Mouse (Mus musculus) erythroblast, embryonic 14.5 days (primary cell): Measurements from ENCODE around the gene Psme2. TPM values are rescaled to one million over a fixed set of nuclear protein-coding genes. Genes with fewer than 3 reads are reported as not detected.

Source experiments
- H3K27me3 ChIP-seq: 2 replicates; pipeline ENCODE4 v1.6.1; 2012; ENCODE audit warnings: inconsistent platforms; ENCODE audit not compliant: control insufficient read depth
- H3K36me3 ChIP-seq: 2 replicates; pipeline ENCODE4 v1.6.1; 2012; ENCODE audit warnings: mild to moderate bottlenecking, inconsistent platforms; ENCODE audit not compliant: control insufficient read depth
- H3K4me1 ChIP-seq: 2 replicates; pipeline ENCODE4 v1.6.1; 2012; ENCODE audit warnings: inconsistent platforms; ENCODE audit not compliant: control insufficient read depth
- H3K4me3 ChIP-seq: replicated peaks from 2 replicates; pipeline ENCODE3; 2012; ENCODE audit warnings: moderate library complexity, mild to moderate bottlenecking, inconsistent platforms
- H3K9me3 ChIP-seq: 2 replicates; pipeline ENCODE4 v1.6.1; 2012; ENCODE audit warnings: low read length, inconsistent platforms, mixed read lengths; ENCODE audit not compliant: control insufficient read depth
- GATA1 ChIP-seq: IDR thresholded peaks from 2 replicates; pipeline ENCODE4 v1.6.1; 2012; ENCODE audit warnings: low read length, inconsistent platforms, mixed read lengths
- TAL1 ChIP-seq: IDR thresholded peaks from 3 replicates; pipeline ENCODE4 v1.6.1; 2012; ENCODE audit warnings: low read length, inconsistent platforms, mixed read lengths
- polyA plus RNA-seq: library from polyadenylated mRNA; stranded (reverse); fragments of >175 nt; gene quantifications from 2 replicates; pipeline ENCODE4 v1.2.3, GENCODE M21; 2012

Psme2 gene
- polyA plus RNA-seq, 1 experiment = 4.4 TPM

GRCm38 (mm10) chr14:55544334-55544733 lies 46.6 kb downstream of the Psme2 start:
- no peak for TF ChIP-seq TAL1
- no peak for TF ChIP-seq GATA1
- peaks cover 41% of the 10 kb centered on the region for H3K4me1 ChIP-seq
- peaks cover 77% of the 10 kb centered on the region for H3K36me3 ChIP-seq
- H3K27me3 ChIP-seq = no peaks in the 10 kb centered on the region
- H3K4me3 ChIP-seq = no peak overlapping the region
- no peaks in the 10 kb centered on the region for H3K9me3 ChIP-seq

GRCm38 (mm10) chr14:55542268-55542667 lies 48.6 kb downstream of the Psme2 start:
- Histone ChIP-seq H3K27me3 (no peaks in the 10 kb centered on the region), H3K4me3 (peak overlapping the region; percentile 5)
- TF ChIP-seq GATA1 (no peak), TAL1 (no peak)

GRCm38 (mm10) chr14:55540787-55541321 lies 50.1 kb downstream of the Psme2 start:
- TF ChIP-seq GATA1 (no peak), TAL1 (no peak)
- peaks cover 59% of the 10 kb centered on the region for H3K4me1 ChIP-seq
- H3K36me3 ChIP-seq = peaks cover 42% of the 10 kb centered on the region
- H3K4me3 ChIP-seq = peak overlapping the region; percentile 84
- H3K27me3 ChIP-seq = no peaks in the 10 kb centered on the region
- H3K9me3 ChIP-seq = no peaks in the 10 kb centered on the region

More at GRCm38 (mm10) chr14:55542268-55542667, 48.6 kb downstream of the Psme2 start:
- Histone ChIP-seq H3K9me3 (no peaks in the 10 kb centered on the region), H3K4me1 (peaks cover 46% of the 10 kb centered on the region), H3K36me3 (peaks cover 56% of the 10 kb centered on the region)

GRCm38 (mm10) chr14:55540067-55540786 lies 50.7 kb downstream of the Psme2 start, which contains the start of gene Pck2:
Gene Pck2, plus strand, starts transcription at chr14:55540266.
- H3K4me1 ChIP-seq = peaks cover 59% of the 10 kb centered on the region
- no peak for TF ChIP-seq TAL1
- no peak for TF ChIP-seq GATA1
- H3K36me3 ChIP-seq = peaks cover 36% of the 10 kb centered on the region
- peak within 1 kb of the TSS; percentile 84 for H3K4me3 ChIP-seq
- H3K9me3 ChIP-seq = no peaks in the 10 kb centered on the region
- H3K27me3 ChIP-seq = no peaks in the 10 kb centered on the region

Other genes with a start within 250 kb of the Psme2 start
- gene Dhrs4, start 112.4 kb downstream of the Psme2 start, polyA plus RNA-seq = 9.0 and 11.6 TPM in 2 replicates
- 0.03 TPM in 1 of 2 replicates, not detected in the other for gene Carmil3, start 100.5 kb downstream of the Psme2 start, polyA plus RNA-seq
- not detected in 2 replicates for gene Cpne6, start 80.7 kb downstream of the Psme2 start, polyA plus RNA-seq
- gene Nrl, start 66.1 kb downstream of the Psme2 start, polyA plus RNA-seq = 0.01 TPM in 1 of 2 replicates, not detected in the other
- 6.1 and 9.3 TPM in 2 replicates for gene Pck2, start 50.8 kb downstream of the Psme2 start, polyA plus RNA-seq
- gene Dcaf11, start 31.1 kb downstream of the Psme2 start, polyA plus RNA-seq = 3.5 and 4.3 TPM in 2 replicates
- gene A730061H03Rik, start 30.7 kb downstream of the Psme2 start, polyA plus RNA-seq = not detected in 2 replicates
- gene Fitm1, start 15.5 kb downstream of the Psme2 start, polyA plus RNA-seq = not detected in 2 replicates
- gene Psme1, start 13.0 kb downstream of the Psme2 start, polyA plus RNA-seq = 3.2 and 4.3 TPM in 2 replicates
- gene Emc9, start 5.8 kb downstream of the Psme2 start, polyA plus RNA-seq = 3.5 and 3.8 TPM in 2 replicates
- 0.86 and 1.1 TPM in 2 replicates for gene Rnf31, start 595 bp upstream of the Psme2 start, polyA plus RNA-seq
- gene Irf9, start 12.5 kb upstream of the Psme2 start, polyA plus RNA-seq = 3.3 and 4.8 TPM in 2 replicates
- 0.14 and 0.15 TPM in 2 replicates for gene Rec8, start 26.9 kb upstream of the Psme2 start, polyA plus RNA-seq
- 2.2 and 2.9 TPM in 2 replicates for gene Ipo4, start 44.8 kb upstream of the Psme2 start, polyA plus RNA-seq
- gene Gm49378, start 46.8 kb upstream of the Psme2 start, polyA plus RNA-seq = 0.01 and 0.44 TPM in 2 replicates
- gene Tm9sf1, start 52.7 kb upstream of the Psme2 start, polyA plus RNA-seq = 1.1 and 1.7 TPM in 2 replicates
- 0.05 TPM in 1 of 2 replicates, not detected in the other for gene Tssk4, start 59.1 kb upstream of the Psme2 start, polyA plus RNA-seq
- gene Mdp1, start 69.4 kb upstream of the Psme2 start, polyA plus RNA-seq = 1.0 and 1.4 TPM in 2 replicates
- 1.9 and 2.5 TPM in 2 replicates for gene Gmpr2, start 80.8 kb upstream of the Psme2 start, polyA plus RNA-seq
- 6.8 and 9.0 TPM in 2 replicates for gene Nedd8, start 81.0 kb upstream of the Psme2 start, polyA plus RNA-seq
- gene Tinf2, start 90.7 kb upstream of the Psme2 start, polyA plus RNA-seq = 3.6 and 4.0 TPM in 2 replicates
- gene Tgm1, start 122.8 kb upstream of the Psme2 start, polyA plus RNA-seq = 0.03 and 0.05 TPM in 2 replicates
- 0.28 and 0.46 TPM in 2 replicates for gene Rabggta, start 131.2 kb upstream of the Psme2 start, polyA plus RNA-seq
- 0.64 TPM in 1 of 2 replicates, not detected in the other for gene Dhrs1, start 154.6 kb upstream of the Psme2 start, polyA plus RNA-seq
- 1.1 and 1.5 TPM in 2 replicates for gene Nop9, start 154.6 kb upstream of the Psme2 start, polyA plus RNA-seq
- gene Cideb, start 167.3 kb upstream of the Psme2 start, polyA plus RNA-seq = 0.08 and 0.22 TPM in 2 replicates
- not detected in 2 replicates for gene Ltb4r2, start 170.3 kb upstream of the Psme2 start, polyA plus RNA-seq
- gene Ltb4r1, start 174.8 kb upstream of the Psme2 start, polyA plus RNA-seq = 0.08 and 0.13 TPM in 2 replicates
- gene Adcy4, start 193.0 kb upstream of the Psme2 start, polyA plus RNA-seq = 0.02 TPM in 1 of 2 replicates, not detected in the other
- gene Ripk3, start 197.8 kb upstream of the Psme2 start, polyA plus RNA-seq = 0.47 and 0.58 TPM in 2 replicates
- not detected in 2 replicates for gene Nfatc4, start 232.0 kb upstream of the Psme2 start, polyA plus RNA-seq